Mouse (Mus musculus): ENCODE measurements around the gene Os9. TPM values are rescaled to one million over a fixed set of nuclear protein-coding genes. Genes with fewer than 3 reads are reported as not detected.

The Os9 gene
- total RNA-seq, 1 experiment from 2014 or later = 108 TPM

DNA sequence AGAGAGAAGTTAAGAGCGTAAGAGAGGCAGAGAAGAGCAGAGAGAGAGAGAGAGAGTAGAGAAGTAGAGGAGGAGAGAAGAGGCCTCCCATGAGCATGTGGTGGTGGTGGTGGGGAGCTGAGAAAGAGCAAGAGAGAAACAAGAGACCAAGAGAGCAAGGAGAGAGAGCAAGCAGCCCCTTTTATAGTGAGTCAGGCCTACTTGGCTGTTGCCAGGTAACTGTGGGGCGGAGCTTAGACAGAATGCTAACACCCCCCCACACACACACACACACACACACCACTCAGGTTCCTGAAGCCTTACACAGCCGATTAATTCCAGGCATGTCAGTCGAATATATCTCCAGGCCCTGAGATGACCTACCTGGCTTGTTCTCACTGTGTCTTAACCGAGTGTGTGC is 24.4 kb upstream of the Os9 start:
- DNase-seq = no peak

DNA sequence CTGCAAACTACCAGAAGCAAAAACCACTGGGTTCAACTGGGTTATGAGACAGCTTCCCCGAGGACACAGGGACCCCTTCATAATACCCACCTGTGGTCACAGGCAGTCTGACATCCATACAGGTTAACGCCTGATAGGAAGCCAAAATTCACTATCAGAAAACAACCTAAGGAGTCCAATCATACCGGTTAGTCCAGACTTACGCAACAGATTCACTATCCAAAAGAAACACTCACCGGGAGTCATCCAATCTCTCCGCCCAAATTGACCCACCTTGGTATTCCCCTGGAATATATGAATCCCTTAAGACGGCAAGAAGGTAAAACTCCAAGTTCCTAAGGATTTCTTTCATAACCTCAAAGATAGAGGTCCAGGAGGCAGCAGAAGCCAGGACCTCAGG is 23.6 kb upstream of the Os9 start:
- DNase-seq = no peak

DNA sequence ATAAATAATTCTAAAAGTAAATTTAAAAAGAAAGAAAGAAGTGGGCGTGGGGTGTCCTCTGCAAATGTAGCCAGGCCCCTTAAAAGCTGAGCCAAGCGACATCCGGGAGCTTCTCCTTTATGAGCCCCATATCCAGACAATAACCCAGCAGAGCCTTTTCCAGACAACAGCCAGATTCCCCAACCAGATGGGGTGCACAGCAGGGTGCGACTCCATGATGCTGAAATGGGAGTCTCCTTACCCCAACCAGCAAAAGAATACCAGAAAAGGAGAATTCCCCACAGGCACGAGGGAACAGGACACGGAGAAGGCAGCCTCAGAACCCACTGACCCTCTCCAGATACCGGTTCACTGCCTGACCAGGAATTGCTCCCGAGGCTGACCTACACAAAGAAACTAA is 22.3 kb upstream of the Os9 start:
- no peak for DNase-seq

DNA sequence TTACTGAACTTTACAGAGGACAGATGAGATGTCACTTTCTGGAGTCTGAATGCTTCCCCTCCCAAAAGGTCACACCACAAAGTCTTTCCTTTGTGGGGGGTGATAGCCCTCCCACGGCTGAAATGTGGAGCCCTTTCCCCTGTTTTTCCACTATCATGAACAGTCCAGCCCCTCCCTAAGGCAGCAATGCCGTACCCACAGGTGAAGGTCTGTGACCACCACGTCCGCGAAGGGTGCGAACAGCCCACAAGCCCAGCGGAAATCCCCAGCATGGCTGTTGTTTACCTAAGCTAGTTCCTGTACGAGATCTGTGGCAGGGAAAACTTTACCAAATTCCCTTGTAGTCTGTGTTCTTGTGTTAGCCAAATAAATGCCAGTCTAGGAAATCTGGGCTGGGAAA is 20.6 kb upstream of the Os9 start:
- DNase-seq = no peak

DNA sequence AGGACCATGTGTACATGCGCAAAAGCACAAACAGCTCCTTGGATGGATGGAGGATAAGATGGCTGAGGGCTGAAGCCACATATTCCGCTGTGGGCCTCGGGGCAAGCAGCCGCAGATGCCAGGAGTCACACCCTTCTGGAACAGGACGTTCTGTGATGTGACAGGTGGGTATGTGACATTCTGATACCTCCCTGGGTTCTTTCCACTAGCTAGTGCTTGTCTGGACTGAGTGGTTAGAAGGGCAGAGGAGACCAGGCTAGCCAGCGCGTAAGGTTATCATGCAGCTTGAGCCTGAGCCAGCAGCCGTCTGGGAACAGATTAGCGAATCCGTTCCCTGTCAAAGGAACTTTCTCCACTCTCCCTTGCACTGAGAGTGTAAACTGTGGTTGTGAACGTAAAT is 20.0 kb upstream of the Os9 start:
- DNase-seq = no peak

DNA sequence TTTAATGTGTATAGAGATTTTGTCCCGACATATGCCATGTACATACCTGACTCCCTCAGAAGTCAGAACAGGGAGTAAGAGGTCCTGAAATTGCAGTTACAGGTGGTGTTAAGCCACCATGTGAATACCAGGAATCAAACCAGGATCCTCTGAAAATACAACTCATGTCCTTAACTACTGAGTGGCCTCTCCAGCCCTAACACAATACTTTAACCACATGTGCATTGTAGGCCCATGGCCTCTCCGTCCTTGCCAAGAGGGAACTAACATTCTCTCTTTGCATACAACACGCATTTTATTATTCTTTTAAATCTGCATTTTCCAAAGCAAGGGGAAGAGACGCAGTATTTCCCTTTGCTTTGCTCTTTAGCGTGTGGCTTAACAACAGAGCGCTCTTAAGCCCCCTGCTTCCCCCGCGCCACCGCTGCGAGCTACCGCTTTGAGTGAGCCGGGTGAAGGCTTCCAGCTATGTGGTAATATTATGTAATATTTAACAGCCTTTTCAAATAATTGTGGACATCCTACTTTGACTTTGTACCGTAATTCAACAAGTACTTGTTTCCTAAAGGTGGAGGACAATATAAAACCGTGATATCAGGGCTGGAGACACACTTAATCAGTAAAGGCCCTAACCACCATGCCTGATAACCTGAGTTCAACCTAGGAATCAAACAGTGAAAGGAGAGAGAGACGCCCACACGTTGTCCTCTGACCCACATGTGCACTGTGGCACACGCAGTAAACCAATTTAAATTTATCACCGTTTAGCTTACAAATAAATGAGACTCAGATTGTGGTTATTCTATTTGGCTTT is 17.6 kb upstream of the Os9 start:
- DNase-seq = no peak

DNA sequence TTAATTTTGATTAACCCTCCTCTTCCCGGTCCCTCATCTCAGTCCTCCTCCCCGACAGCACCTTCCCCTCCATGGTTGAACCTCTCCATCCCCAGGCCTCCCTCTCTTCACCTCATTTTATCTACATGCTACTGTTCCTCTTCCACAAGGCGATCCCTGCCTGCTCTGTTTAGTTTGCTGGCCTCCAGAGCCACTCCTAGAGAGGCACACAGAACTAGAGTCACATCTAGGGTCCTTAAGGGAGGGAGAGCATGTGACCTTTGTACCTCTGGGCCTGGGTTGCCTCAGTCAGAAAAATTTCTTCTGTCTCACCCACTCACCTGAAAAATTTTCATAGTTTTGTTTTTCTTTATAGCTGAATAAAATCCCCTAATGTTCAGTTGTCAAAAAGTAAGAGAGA is 17.0 kb upstream of the Os9 start:
- no peak for DNase-seq

DNA sequence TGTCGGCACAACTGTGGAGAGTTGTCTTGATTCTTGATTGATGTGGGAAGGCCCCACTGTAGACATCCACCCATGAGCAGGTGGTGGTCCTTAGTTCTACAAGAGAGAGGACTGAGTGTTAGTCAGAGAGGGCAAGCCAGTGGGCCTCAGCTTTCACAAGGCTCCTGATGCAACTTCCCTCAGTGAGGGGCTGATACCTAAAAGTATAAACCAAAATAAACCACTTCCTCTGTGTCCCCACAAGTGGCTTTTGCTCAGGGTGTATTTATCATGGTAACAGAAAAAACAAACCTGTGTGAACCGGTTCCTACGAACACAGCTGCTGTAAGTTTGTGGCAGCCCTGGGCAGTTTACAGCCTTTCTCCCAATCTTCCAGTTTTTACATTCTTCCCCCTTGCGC is 15.6 kb upstream of the Os9 start:
- DNase-seq = no peak

DNA sequence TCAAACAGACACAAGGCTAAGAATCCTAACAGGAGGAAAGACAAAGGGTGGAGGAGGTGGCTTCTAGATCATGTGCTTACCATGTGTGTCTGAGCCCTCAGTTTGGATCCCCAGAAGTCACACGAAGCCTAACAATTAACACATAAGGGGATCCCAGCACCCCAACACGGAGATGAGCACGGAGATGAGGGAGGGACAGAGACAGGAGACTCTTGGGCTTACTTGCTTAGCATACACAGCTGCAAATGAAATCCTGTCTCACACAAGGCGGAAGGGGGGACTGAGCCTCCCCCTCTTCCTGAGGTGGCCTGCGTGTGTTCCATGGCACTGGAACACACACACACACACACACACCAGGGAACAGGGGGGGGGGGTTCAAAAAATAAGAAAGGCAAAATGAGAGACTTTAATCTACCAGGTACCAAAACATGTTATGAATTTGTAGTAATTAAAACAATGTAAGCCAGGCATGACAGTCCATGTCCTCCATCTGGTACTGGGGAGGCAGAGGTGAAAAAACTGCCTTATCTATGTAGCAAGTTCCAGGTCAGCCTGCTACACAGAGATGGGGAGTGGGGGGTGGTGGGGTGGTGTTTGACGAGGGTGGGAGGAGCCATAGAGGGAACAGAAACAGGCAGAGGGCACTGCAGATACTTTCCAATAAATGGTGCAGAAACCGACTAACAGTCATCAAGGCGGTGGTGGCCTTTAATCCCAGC is 14.3 kb upstream of the Os9 start:
- no peak for DNase-seq

DNA sequence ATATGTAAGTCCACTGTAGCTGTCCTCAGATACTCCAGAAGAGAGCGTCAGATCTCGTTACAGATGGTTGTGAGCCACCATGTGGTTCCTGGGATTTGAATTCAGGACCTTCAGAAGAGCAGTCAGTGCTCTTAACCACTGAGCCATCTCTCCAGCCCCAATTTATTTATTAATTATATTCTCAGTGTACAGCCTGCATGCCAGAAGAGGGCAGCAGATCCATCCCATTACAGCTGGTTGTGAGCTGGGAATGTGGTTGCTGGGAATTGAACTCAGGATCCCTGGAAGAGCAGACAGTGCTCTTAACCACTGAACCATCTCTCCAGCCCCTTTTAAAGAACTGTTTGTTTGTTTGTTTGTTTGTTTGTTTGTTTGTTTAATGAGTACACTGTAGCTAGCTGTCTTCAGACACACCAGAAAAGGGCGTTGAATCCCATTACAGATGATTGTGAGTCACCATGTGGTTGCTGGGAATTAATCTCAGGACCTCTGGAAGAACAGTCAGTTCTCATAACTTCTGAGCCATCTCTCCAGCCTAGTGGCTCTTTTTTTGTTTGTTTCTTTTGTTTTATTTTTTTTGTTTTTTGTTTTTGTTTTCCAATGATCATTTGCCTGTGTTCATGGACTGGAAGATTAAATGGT is 13.6 kb upstream of the Os9 start:
- DNase-seq = peak; percentile 21

DNA sequence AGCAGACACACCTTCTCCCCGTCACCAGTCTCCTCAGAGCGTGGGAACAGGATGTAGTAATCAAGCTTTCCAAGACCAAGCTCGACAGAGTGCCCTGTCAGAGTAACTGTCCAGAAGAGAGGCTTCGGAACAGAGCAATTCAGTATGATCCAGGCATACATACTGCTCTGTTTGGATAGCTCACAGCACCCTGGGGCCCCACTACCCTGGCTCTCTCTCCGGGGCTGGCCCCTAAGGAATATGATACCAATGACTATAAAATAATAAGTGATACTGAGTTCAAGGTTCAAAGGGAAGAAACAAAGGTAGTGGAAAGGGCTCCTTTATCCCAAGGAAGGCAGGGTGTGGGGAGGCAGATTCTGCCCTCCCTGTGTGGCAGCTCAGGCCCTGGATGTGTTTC is 11.5 kb upstream of the Os9 start:
- no peak for DNase-seq

DNA sequence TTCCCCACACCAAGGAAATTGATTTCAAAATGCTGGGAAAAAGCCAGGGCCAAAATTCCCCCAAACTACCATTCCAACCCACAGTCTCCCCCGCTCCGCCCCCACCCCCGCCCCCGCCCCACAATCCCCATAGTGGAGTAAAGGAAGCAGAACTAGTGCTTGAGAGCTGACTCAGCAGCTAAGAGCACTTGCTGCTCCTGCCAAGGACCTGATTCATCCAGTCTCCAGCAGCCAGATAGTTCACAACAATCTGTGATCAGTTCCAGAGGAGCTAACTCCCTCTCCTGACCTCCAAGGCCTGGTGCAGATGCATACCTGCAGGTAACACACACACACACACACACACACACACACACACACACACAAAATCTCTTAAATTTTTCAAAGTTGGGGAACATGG is 8.5 kb upstream of the Os9 start:
- DNase-seq = peak; percentile 39

DNA sequence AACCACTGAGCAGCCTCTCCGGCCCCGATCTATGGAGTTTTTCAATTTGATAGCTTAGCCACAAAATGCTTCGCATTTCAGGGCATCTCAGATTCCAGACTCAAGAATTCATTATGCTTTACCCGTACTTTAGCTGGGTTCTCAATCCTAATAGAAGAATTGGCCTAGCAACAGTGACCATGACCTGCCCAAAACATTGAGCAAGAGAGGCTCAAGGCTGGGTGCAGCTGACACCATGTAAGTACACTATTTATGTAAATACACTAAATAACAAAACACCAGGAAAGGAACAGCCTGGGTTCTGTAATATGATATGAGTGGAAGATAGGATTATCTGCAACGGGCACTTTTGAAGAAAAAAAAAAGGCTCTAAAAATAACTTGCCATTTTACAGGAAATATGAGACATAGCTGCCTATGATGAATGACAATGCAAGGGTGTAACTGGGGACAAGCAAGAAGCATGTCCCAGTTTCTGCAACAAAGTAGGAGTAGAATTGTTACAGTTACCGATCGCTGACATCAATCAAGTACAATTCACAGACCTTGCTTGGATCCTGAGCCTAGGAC is 6.9 kb upstream of the Os9 start:
- DNase-seq = peak; percentile 27

DNA sequence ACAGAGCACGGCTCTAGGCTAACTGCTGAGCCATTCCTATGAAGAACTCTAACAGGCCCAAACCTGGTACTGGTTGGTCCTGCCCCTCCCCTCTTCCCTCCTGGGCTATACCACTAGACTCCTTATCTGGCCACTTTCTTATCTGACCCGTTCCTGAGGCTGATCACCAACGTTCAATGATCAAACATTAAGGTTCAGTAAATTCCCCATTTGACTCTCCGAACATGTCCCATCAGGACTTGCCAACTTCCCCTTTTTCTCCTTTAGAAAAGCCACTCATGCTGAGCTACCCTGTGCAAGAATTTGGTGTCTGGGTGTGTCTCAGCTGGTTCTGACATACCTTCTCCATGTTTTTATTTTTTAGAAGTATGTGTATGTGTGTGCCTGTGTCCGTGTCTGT is 5.6 kb upstream of the Os9 start:
- no peak for DNase-seq

DNA sequence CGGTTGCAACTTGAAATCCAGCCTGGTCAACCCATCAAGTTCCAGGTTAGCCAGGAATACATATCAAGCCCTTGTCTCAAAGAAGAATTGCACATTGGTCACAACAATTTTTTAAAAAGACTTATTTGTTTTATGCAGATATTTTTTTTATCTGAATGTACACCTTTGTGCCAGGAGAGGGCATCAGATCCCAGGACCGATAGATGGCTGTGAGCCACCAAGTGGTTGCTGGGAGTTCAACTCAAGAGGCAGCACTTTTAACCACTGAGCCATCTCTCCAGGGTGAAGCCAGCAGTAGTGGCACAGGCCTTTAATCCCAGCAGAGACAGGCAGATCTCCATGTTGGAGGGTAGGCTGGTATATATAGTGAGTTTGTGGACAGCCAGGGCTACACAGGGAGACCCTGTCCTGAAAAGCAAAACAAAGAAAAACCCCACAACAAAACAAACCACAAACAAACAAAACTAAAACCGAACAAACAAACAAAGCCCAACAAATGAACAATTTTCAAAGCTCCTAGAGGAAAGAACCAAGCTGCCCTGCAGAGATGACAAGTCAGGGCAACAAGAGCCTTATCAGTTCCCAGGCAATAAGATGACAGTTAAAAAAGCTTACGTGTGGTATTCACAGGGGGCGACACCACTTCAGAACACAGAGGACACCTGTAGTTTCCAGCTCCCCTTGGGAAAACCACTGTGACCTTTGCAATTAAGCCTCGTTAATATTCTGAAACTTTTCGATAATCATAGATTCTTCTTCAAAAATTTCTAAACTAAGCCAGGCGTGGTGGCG is 4.5 kb upstream of the Os9 start:
- peak; percentile 71 for DNase-seq

DNA sequence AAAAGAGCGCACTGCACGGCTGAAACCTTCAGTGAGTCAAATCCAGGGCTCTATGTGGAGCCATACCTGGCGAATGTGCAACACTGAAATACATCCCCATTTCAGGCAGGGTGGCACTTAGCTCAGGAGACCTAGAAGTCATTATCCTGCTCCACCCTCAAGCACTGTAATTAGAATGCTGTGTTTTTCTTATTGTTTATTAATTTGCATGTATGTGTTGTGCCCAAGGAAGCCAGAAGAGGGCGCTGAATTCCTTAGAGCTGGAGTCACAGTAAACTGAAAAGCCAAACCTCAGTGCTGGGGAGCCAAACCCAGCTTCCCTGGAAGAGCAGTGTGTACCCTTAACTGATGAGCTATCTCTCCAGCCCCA is 2.5 kb upstream of the Os9 start:
- DNase-seq = peak; percentile 75

DNA sequence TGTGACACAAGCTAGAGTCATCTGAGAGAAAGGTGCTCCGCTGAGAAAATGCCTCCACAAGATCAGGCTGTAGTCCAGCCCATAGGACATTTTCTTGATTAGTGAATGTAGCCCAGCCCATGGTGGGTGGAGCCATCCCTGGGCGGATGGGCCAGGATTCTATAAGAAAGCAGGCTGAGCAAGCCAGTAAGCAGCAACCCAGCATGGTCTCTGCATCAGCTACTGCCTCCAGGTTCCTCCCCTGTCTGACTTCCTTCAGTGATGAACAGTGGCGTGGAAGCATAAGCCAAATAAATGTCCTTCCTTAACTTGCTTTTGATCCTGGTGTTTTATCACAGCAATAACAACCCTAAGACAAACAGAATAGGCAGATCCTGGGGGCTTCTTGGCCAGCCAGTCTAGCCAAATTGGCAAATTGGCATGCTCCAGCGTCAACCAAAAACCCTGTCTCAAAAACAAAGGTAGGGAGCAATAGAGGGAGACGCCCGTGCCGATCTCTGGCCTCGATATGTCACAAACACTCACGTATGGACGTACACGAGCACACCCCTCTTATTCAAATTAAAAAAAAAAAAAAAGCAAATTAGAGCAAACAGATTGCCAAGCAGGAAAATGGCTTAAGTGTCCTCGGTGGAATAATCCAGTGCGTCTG is 2.0 kb upstream of the Os9 start:
- DNase-seq = no peak

DNA sequence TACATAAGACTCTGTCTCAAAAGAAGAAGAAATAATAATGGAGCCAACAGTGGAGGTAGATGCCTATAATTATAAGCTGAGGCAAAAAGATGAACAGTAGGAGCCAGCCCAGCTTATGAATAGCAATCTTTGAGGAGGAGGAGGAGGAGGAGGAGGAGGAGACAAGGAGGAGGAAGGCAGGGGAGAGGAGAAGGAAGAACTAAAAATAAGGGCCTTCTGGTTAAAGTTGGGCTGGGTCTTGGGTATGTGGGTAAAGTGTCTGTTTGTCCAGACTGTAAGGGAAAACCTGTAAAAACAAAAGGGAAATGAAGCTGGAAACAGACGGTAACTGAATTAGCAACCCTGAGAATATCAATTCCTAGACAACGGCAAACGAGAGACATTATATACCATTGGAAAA is 1.1 kb upstream of the Os9 start:
- no peak for DNase-seq

DNA sequence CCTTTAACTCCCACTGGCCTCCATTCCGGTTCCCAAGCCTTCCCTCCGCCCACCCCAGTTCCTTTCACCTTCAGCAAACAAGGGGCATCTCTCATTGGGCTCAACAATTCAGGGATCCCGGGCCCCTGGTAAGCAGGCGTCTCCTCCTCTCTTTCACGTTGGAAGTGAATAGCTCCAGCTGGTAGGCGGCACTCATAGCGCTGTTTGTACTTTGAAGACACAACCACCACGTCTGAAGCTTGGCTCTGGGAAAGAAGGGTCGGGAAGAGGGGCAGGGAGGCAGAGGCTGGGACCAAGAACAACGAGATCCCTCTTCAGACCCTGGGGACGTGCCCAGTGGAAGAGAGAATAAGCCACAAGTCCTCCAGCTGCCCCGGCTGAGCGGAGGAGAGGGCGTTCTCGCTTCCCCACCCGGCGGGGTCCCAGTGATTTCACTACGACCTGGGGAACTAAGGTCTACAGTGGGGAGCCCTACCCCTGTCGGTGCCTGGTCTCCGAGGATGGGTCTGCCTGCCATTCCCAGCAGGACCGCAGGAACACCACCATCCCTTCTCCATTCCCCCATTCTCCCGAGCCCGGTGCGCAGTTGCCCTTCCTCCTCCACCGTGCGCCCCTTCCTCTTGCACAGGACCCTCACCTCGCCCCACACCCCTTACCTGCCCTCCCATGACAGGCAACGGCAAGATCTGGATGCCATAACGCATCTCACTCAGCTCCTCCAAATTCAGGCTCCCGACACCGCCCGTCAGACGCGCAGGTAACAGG is 448 bp downstream of the Os9 start:
- DNase-seq = peak; percentile 24

DNA sequence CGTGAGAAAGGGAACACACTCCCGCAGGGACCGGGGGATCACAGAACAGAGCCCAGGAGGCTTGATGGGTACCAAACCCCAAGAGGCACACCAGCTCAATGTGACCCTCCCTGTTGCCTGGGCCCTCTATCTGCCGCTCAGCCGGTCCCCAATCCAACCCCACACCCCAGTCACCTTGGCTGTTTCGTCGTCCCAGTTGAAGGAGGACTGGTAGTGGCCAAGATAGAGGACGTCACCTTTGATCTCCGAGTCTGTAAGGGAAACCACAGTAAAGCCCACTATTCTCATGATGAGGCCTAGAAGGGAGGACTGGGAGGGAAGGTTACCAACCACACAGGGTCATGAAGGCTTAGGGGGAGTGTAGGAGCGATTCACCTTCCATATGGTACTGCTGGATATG is 1.7 kb downstream of the Os9 start:
- DNase-seq = no peak

DNA sequence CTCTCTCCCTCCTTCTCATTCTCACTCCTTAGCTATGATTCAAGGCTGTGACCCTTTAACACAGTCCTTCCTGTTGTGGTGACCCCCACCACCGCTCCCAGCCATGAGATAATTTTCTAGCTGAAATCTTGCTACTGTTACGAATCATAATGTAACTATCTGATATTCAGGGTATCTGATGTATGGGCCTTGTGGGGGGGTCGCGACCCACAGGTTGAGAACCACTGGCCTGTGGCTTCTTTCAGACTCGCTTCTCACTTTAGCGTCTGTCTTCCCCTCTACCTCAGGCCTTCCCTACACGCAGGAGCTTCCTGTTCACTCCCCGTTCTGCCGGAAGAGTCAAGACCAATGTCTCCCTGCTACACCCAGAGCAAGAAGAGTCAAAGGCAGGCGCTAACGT is 2.5 kb downstream of the Os9 start:
- no peak for DNase-seq

Data from adrenal gland, postnatal 14 days (tissue).